8 mouse cellular contexts compared by ENCODE assay signal in genomic region chr2:24962304-24963000, GRCm38 (mm10). TPM values are rescaled to one million over a fixed set of nuclear protein-coding genes. Genes with fewer than 3 reads are reported as not detected.
DNase-seq lines count a peak whose midpoint lies in the region; ATAC-seq and TF ChIP-seq lines count a peak whose summit lies in the region.

TSS of gene Dph7 (plus strand) at chr2:24962400.

- no peak; the same call in none of the 2 replicates for TF ChIP-seq RAD21 in CH12.LX (IDR thresholded peaks at IDR 0.05; ENCODE audit: low read depth, low read length)

- H3K4me1 ChIP-seq in CH12.LX (ENCODE audit: control insufficient read depth in 1 of 2, insufficient read depth in 2 of 2), result peaks cover 0 to 19% of the 10 kb centered on the region in 2 experiments; a peak in 2 of 4 replicates
- peaks cover 12% of the 10 kb centered on the region for H3K4me1 ChIP-seq in forebrain, embryonic 12.5 days
- peaks cover 8% of the 10 kb centered on the region for H3K4me1 ChIP-seq in heart, postnatal 0 days (ENCODE audit: control insufficient read depth, insufficient read depth)
- H3K4me1 ChIP-seq in liver, postnatal 0 days (ENCODE audit: insufficient read depth), result peaks cover 9% of the 10 kb centered on the region
- H3K4me1 ChIP-seq in neural tube, embryonic 14.5 days (ENCODE audit: control insufficient read depth, insufficient read depth, low read length), result peaks cover 9% of the 10 kb centered on the region

- no peaks in the 10 kb centered on the region for H3K27me3 ChIP-seq in CH12.LX (replicated peaks)
- no peaks in the 10 kb centered on the region for H3K27me3 ChIP-seq in forebrain, embryonic 12.5 days
- no peaks in the 10 kb centered on the region for H3K27me3 ChIP-seq in heart, postnatal 0 days (ENCODE audit: control insufficient read depth, insufficient read depth, low read length)
- H3K27me3 ChIP-seq in liver, postnatal 0 days (ENCODE audit: insufficient read depth, low read length), result no peaks in the 10 kb centered on the region
- H3K27me3 ChIP-seq in neural tube, embryonic 14.5 days (ENCODE audit: control insufficient read depth, insufficient read depth, low read length), result no peaks in the 10 kb centered on the region

- peaks cover 20% of the 10 kb centered on the region for H3K79me2 ChIP-seq in CH12.LX (replicated peaks; ENCODE audit: control insufficient read depth, extremely low read depth, insufficient read depth, poor library complexity, severe bottlenecking)

- DNase-seq in CH12.LX (ENCODE audit: extremely low read depth), result peak; percentile 89
- peak; percentile 88 for DNase-seq in c-Kit-positive CD71-positive TER-119-negative erythroid progenitor cells, embryonic 14.5 days (ENCODE audit: low read depth)
- peak; percentile 85 for DNase-seq in heart, postnatal 0 days (ENCODE audit: low spot score)
- peak; percentile 67 for DNase-seq in large intestine, adult 2 months (ENCODE audit: low read depth, low spot score)
- DNase-seq in liver, postnatal 0 days, result peak; percentile 90
- DNase-seq in testis, postnatal 10 days (ENCODE audit: low spot score), result peak; percentile 91

- in situ Hi-C loops in CH12.LX (cut with MboI; ENCODE audit: low pct_ligation_motif_present, low pct_unique_long_range_greater_than_20kb, low sequenced_read_pairs), result no loop called here

- no peak for TF ChIP-seq EP300 in CH12.LX (IDR thresholded peaks at IDR 0.05; ENCODE audit: low read length)
- TF ChIP-seq EP300 in heart, postnatal 0 days (IDR thresholded peaks at IDR 0.05; ENCODE audit: low read depth), result no peak
- no peak for TF ChIP-seq EP300 in liver, postnatal 0 days (IDR thresholded peaks at IDR 0.05; ENCODE audit: low read depth)

- peak within 1 kb of the TSS; percentile 61 to 97 (median 96) for H3K4me3 ChIP-seq in CH12.LX (replicated peaks in 1 of 3; ENCODE audit: low read depth in 2 of 3, low read length in 2 of 3, poor library complexity in 1 of 3)
- peak within 1 kb of the TSS; percentile 68 for H3K4me3 ChIP-seq in forebrain, embryonic 12.5 days (replicated peaks)
- H3K4me3 ChIP-seq in heart, postnatal 0 days (ENCODE audit: low read depth, low read length), result peak within 1 kb of the TSS; percentile 71
- peak within 1 kb of the TSS; percentile 67 for H3K4me3 ChIP-seq in liver, postnatal 0 days (ENCODE audit: low read depth, low read length)
- H3K4me3 ChIP-seq in neural tube, embryonic 14.5 days (ENCODE audit: low read depth, low read length), result peak within 1 kb of the TSS; percentile 72

- H3K9me3 ChIP-seq in CH12.LX (replicated peaks; ENCODE audit: low read length), result no peaks in the 10 kb centered on the region
- no peaks in the 10 kb centered on the region for H3K9me3 ChIP-seq in forebrain, embryonic 12.5 days
- H3K9me3 ChIP-seq in heart, postnatal 0 days (replicated peaks; ENCODE audit: control insufficient read depth, low read length), result no peaks in the 10 kb centered on the region
- no peaks in the 10 kb centered on the region for H3K9me3 ChIP-seq in liver, postnatal 0 days (ENCODE audit: low read length)
- H3K9me3 ChIP-seq in neural tube, embryonic 14.5 days (ENCODE audit: control insufficient read depth, low read length), result no peaks in the 10 kb centered on the region

- peak; percentile 92 for TF ChIP-seq POLR2A in CH12.LX (IDR thresholded peaks at IDR 0.05; ENCODE audit: low read depth, low read length)

- peaks cover 52 to 76% of the 10 kb centered on the region in 2 experiments for H3K36me3 ChIP-seq in CH12.LX (replicated peaks in 1 of 2; ENCODE audit: control insufficient read depth in 1 of 2, insufficient read depth in 1 of 2, low read length in 1 of 2)
- peaks cover 53% of the 10 kb centered on the region for H3K36me3 ChIP-seq in forebrain, embryonic 12.5 days (replicated peaks)
- H3K36me3 ChIP-seq in heart, postnatal 0 days (replicated peaks; ENCODE audit: control insufficient read depth, insufficient read depth, low read length), result peaks cover 35% of the 10 kb centered on the region
- H3K36me3 ChIP-seq in liver, postnatal 0 days (replicated peaks; ENCODE audit: insufficient read depth, low read length), result peaks cover 23% of the 10 kb centered on the region
- peaks cover 40% of the 10 kb centered on the region for H3K36me3 ChIP-seq in neural tube, embryonic 14.5 days (ENCODE audit: control insufficient read depth, insufficient read depth, low read length)

- H3K4me2 ChIP-seq in CH12.LX (ENCODE audit: insufficient read depth, low read depth, poor library complexity, severe bottlenecking), result peak within 1 kb of the TSS; percentile 82
- H3K4me2 ChIP-seq in forebrain, embryonic 12.5 days, result peak within 1 kb of the TSS; percentile 64
- H3K4me2 ChIP-seq in heart, postnatal 0 days (ENCODE audit: low read depth, low read length), result peak within 1 kb of the TSS; percentile 77
- H3K4me2 ChIP-seq in liver, postnatal 0 days (ENCODE audit: low read depth, low read length), result peak within 1 kb of the TSS; percentile 70
- H3K4me2 ChIP-seq in neural tube, embryonic 14.5 days (ENCODE audit: low read depth, low read length), result peak within 1 kb of the TSS; percentile 54

- H3K9ac ChIP-seq in CH12.LX (ENCODE audit: insufficient read depth, low read depth), result peak within 1 kb of the TSS; percentile 91
- H3K9ac ChIP-seq in forebrain, embryonic 12.5 days, result peak within 1 kb of the TSS; percentile 81
- peak within 1 kb of the TSS; percentile 70 for H3K9ac ChIP-seq in heart, postnatal 0 days (replicated peaks; ENCODE audit: low read depth, low read length)
- H3K9ac ChIP-seq in liver, postnatal 0 days (replicated peaks), result peak within 1 kb of the TSS; percentile 71
- H3K9ac ChIP-seq in neural tube, embryonic 14.5 days (replicated peaks; ENCODE audit: low read depth, low read length), result peak within 1 kb of the TSS; percentile 76

- peak within 1 kb of the TSS; percentile 18; the same call in 1 of the 2 replicates for H3K27ac ChIP-seq in CH12.LX (ENCODE audit: insufficient read depth, low read depth)
- no peak within 1 kb of the TSS for H3K27ac ChIP-seq in forebrain, embryonic 12.5 days
- no peak within 1 kb of the TSS for H3K27ac ChIP-seq in heart, postnatal 0 days (ENCODE audit: low read depth)
- H3K27ac ChIP-seq in liver, postnatal 0 days (ENCODE audit: low read depth), result no peak within 1 kb of the TSS
- H3K27ac ChIP-seq in neural tube, embryonic 14.5 days (ENCODE audit: low read depth, low read length), result peak within 1 kb of the TSS; percentile 44; the same call in 1 of the 2 replicates

- peak; percentile 91 for ATAC-seq in forebrain, embryonic 12.5 days (ENCODE audit: low FRiP score)
- peak; percentile 86 for ATAC-seq in heart, postnatal 0 days (ENCODE audit: insufficient read depth, low read depth)
- ATAC-seq in liver, postnatal 0 days, result peak; percentile 92
- ATAC-seq in neural tube, embryonic 14.5 days (ENCODE audit: low read depth), result peak; percentile 95

- WGBS in forebrain, embryonic 12.5 days, result 1% methylated on average over 28 of the region's 28 CpGs
- WGBS in heart, postnatal 0 days, result 1% methylated on average over 28 of the region's 28 CpGs
- under 1% methylated on average over 28 of the region's 28 CpGs for WGBS in large intestine, adult 2 months
- WGBS in liver, postnatal 0 days (ENCODE audit: insufficient replicate concordance), result under 1% methylated on average over 28 of the region's 28 CpGs
- WGBS in neural tube, embryonic 14.5 days, result 1% methylated on average over 28 of the region's 28 CpGs

- peak; percentile 59 to 94 for TF ChIP-seq CTCF in CH12.LX (conservative IDR thresholded peaks at IDR 0.05 in 1 of 2, IDR thresholded peaks at IDR 0.05 in 1 of 2; ENCODE audit: low read depth in 2 of 2, low read length in 2 of 2)
- peak; percentile 90 for TF ChIP-seq CTCF in heart, postnatal 0 days (IDR thresholded peaks at IDR 0.05; ENCODE audit: low read depth)
- TF ChIP-seq CTCF in liver, postnatal 0 days (IDR thresholded peaks at IDR 0.05; ENCODE audit: low read depth), result peak; percentile 98

- dilution Hi-C loops in CH12.LX (cut with MboI; ENCODE audit: extremely low pct_ligation_motif_present, extremely low pct_unique_long_range_greater_than_20kb, low sequenced_read_pairs), result no loop called here

TF ChIP-seq in CH12.LX, 34 proteins besides CTCF, POLR2A, EP300 and RAD21 (continues in another document):
- TF ChIP-seq MEF2A (IDR thresholded peaks at IDR 0.05; ENCODE audit: borderline replicate concordance, low read depth, low read length), result peak; percentile 43; the same call in 1 of the 2 replicates
- TF ChIP-seq SMC3 (IDR thresholded peaks at IDR 0.05; ENCODE audit: low read depth, low read length), result peak; percentile 36
- TF ChIP-seq HCFC1 (IDR thresholded peaks at IDR 0.05; ENCODE audit: low read depth, low read length), result peak; percentile 82
- TF ChIP-seq MAFK (IDR thresholded peaks at IDR 0.05; ENCODE audit: insufficient replicate concordance, low read length), result no peak
- TF ChIP-seq MYC (IDR thresholded peaks at IDR 0.05; ENCODE audit: low read depth, low read length), result peak; percentile 91
- no peak for TF ChIP-seq JUND (conservative IDR thresholded peaks at IDR 0.05; ENCODE audit: low read depth, low read length)
- peak; percentile 78; the same call in 1 of the 2 replicates for TF ChIP-seq IRF4 (IDR thresholded peaks at IDR 0.05; ENCODE audit: low read depth, low read length)
- 0 out of 2 replicates have a peak, but pooled peaks have one; percentile 11 for TF ChIP-seq USF2 (conservative IDR thresholded peaks at IDR 0.05; ENCODE audit: low read depth, low read length)
- TF ChIP-seq JUN (IDR thresholded peaks at IDR 0.05; ENCODE audit: insufficient read depth, low read depth, low read length), result no peak
- TF ChIP-seq UBTF (IDR thresholded peaks at IDR 0.05; ENCODE audit: low read depth, low read length), result no peak
- TF ChIP-seq ZC3H11A (IDR thresholded peaks at IDR 0.05; ENCODE audit: low read depth, low read length), result no peak
- peak; percentile 68; the same call in 1 of the 2 replicates for TF ChIP-seq ELF1 (IDR thresholded peaks at IDR 0.05; ENCODE audit: low read depth, low read length)
- no peak for TF ChIP-seq E2F4 (IDR thresholded peaks at IDR 0.05; ENCODE audit: insufficient replicate concordance, low read depth, low read length)
- TF ChIP-seq POLR2AphosphoS2 (IDR thresholded peaks at IDR 0.05; ENCODE audit: low read depth, low read length), result peak; percentile 98
- peak; percentile 50; the same call in 1 of the 2 replicates for TF ChIP-seq SIN3A (IDR thresholded peaks at IDR 0.05; ENCODE audit: low read length)

RNA-seq across cellular contexts. Expression of gene Dph7, which starts in this region (rescaled TPM):
- 24.1 and 24.6 TPM in 2 replicates for total RNA-seq in CH12.LX (2012; rRNA removed)
- total RNA-seq in CH12.LX (2014; rRNA removed), result 23.4 and 25.4 TPM in 2 replicates
- 24.7 and 26.1 TPM in 2 replicates for polyA plus RNA-seq in CH12.LX (2012; ENCODE audit: insufficient read length, low read depth)
- 31.2 and 34.1 TPM in 2 replicates for polyA plus RNA-seq in forebrain, embryonic 12.5 days (2016; fragmentation: Nextera tagmentation; extraction: Ambion mirVana)
- total RNA-seq in heart, postnatal 0 days (2014; rRNA removed; ENCODE audit: low replicate concordance), result 17.7 and 24.8 TPM in 2 replicates
- polyA plus RNA-seq in heart, postnatal 0 days (2015; fragmentation: Nextera tagmentation; extraction: Ambion mirVana), result 10.2 and 11.7 TPM in 2 replicates
- 10.0 and 10.8 TPM in 2 replicates for polyA plus RNA-seq in large intestine, adult 2 months (2012; rRNA removed)
- polyA plus RNA-seq in liver, postnatal 0 days (2015; fragmentation: Nextera tagmentation; extraction: Ambion mirVana), result 6.4 and 7.0 TPM in 2 replicates
- 34.0 and 39.6 TPM in 2 replicates for polyA plus RNA-seq in neural tube, embryonic 14.5 days (2014; fragmentation: Nextera tagmentation; extraction: Ambion mirVana)

Comparison
In these comparisons a context has a peak if more than half of its experiments do, and no peak if none do; other contexts are left out.
1. H3K27ac ChIP-seq: peak in CH12.LX (single experiment) and neural tube, embryonic 14.5 days (single experiment); none in forebrain, embryonic 12.5 days (single experiment), heart, postnatal 0 days (single experiment) and liver, postnatal 0 days (single experiment).
2. Peak in every context shown above with its lines, with median percentiles within 50 percentile points of each other: DNase-seq, H3K4me2 ChIP-seq, H3K4me3 ChIP-seq, H3K9ac ChIP-seq, CTCF ChIP-seq and ATAC-seq.